Mouse (Mus musculus) lung, adult 2 months (tissue): ENCODE measurements around the gene Rsf1. TPM values are rescaled to one million over a fixed set of nuclear protein-coding genes. Genes with fewer than 3 reads are reported as not detected.
A peak's percentile ranks its signal among the peaks of the same experiment; 100 is the strongest.

Experiments
- DNase-seq: peaks from one replicate; pipeline ENCODE4 v3.0.0; 2022
- H3K4me1 ChIP-seq: fragments of 200-500 bp; 2 replicates; pipeline ENCODE4 v1.6.1; 2011; ENCODE audit warnings: low read length; ENCODE audit not compliant: control insufficient read depth, insufficient read depth
- H3K4me3 ChIP-seq: fragments of 200-500 bp; replicated peaks from 2 replicates; pipeline ENCODE3; 2011; ENCODE audit warnings: low read depth, mild to moderate bottlenecking, control low read depth, low read length; ENCODE audit errors: extremely low read depth
- CTCF ChIP-seq: fragments of 200-500 bp; IDR thresholded peaks from 2 replicates; pipeline ENCODE4 v1.5.1; 2011; ENCODE audit warnings: mild to moderate bottlenecking, low read length, control low read depth; ENCODE audit not compliant: insufficient read depth
- POLR2A ChIP-seq: fragments of 200-500 bp; IDR thresholded peaks from 2 replicates; pipeline ENCODE4 v1.6.1; 2011; ENCODE audit warnings: low read depth, mild to moderate bottlenecking, control low read depth, low read length, borderline replicate concordance; ENCODE audit errors: extremely low read depth
- WGBS: fragments of 180-500 bp; shearing (Covaris S2); methylation state at CpG from one replicate; pipeline ENCODE4 v1.1.7; 2018; 5-methylcytosine and 5-hydroxymethylcytosine counted together
- polyA plus RNA-seq: library from polyadenylated mRNA; depleted of rRNA; stranded (reverse); fragments of >200 nt; gene quantifications from 2 replicates; pipeline ENCODE4 v1.2.3, GENCODE M21; 2012; rRNA removed

Gene Rsf1
- polyA plus RNA-seq, 1 experiment: 3.2 TPM

GRCm38 (mm10) chr7:97728666-97729614 is 149.3 kb downstream of the Rsf1 start:
- H3K4me3 ChIP-seq: no peak overlapping the region
- no peak for TF ChIP-seq CTCF
- TF ChIP-seq POLR2A: no peak
- WGBS: 82% methylated on average over 14 of the region's 14 CpGs

GRCm38 (mm10) chr7:97730427-97730826 is 150.7 kb downstream of the Rsf1 start:
- DNase-seq: no peak
- Histone ChIP-seq H3K4me1 (0 out of 2 replicates have a peak, but pooled peaks cover 3% of the 10 kb centered on the region), H3K4me3 (no peak overlapping the region)
- TF ChIP-seq CTCF (no peak), POLR2A (no peak)
- 62% methylated on average over 3 of the region's 3 CpGs for WGBS

More at GRCm38 (mm10) chr7:97728666-97729614, 149.3 kb downstream of the Rsf1 start:
- DNase-seq: no peak
- no peaks in the 10 kb centered on the region for H3K4me1 ChIP-seq

- peaks cover 12% of the 10 kb centered on the region for H3K4me1 ChIP-seq
Measured at GRCm38 (mm10) chr7:97733606-97734005, 153.9 kb downstream of the Rsf1 start.

GRCm38 (mm10) chr7:97735021-97735420 is 155.3 kb downstream of the Rsf1 start:
- DNase-seq: no peak
- H3K4me1 ChIP-seq: peaks cover 12% of the 10 kb centered on the region
- no peak overlapping the region for H3K4me3 ChIP-seq
- no peak for TF ChIP-seq CTCF
- 59% methylated on average over 8 of the region's 8 CpGs for WGBS

More at GRCm38 (mm10) chr7:97733606-97734005, 153.9 kb downstream of the Rsf1 start:
- WGBS: 84% methylated on average over 5 of the region's 5 CpGs
- TF ChIP-seq POLR2A: no peak
- no peak for TF ChIP-seq CTCF
- DNase-seq: no peak
- H3K4me3 ChIP-seq: no peak overlapping the region

GRCm38 (mm10) chr7:97735886-97736420 is 156.3 kb downstream of the Rsf1 start:
- peaks cover 12% of the 10 kb centered on the region for H3K4me1 ChIP-seq
- no peak for TF ChIP-seq POLR2A
- H3K4me3 ChIP-seq: no peak overlapping the region
- DNase-seq: no peak
- 50% methylated on average over 4 of the region's 4 CpGs for WGBS

- no peak for DNase-seq
- TF ChIP-seq POLR2A: no peak
- no peak for TF ChIP-seq CTCF
- Histone ChIP-seq H3K4me1 (peaks cover 12% of the 10 kb centered on the region), H3K4me3 (peak overlapping the region; percentile 91)
- 5% methylated on average over 12 of the region's 12 CpGs for WGBS
Measured at GRCm38 (mm10) chr7:97737256-97737637, 157.6 kb downstream of the Rsf1 start.

GRCm38 (mm10) chr7:97737638-97738456 is 158.2 kb downstream of the Rsf1 start, which contains the start of gene Aqp11:
TSS of gene Aqp11 (minus strand) at chr7:97738289.
- Histone ChIP-seq H3K4me1 (peaks cover 12% of the 10 kb centered on the region), H3K4me3 (peak within 1 kb of the TSS; percentile 91)
- WGBS: under 1% methylated on average over 59 of the region's 64 CpGs
- TF ChIP-seq CTCF: no peak
- peak; percentile 55; the same call in 1 of the 2 replicates for TF ChIP-seq POLR2A
- DNase-seq: peak; percentile 83

GRCm38 (mm10) chr7:97740948-97741347 is 161.3 kb downstream of the Rsf1 start:
- 56% methylated on average over 10 of the region's 10 CpGs for WGBS
- no peak for DNase-seq
- H3K4me1 ChIP-seq: peaks cover 9% of the 10 kb centered on the region
- TF ChIP-seq CTCF (no peak), POLR2A (no peak)
- H3K4me3 ChIP-seq: no peak overlapping the region

GRCm38 (mm10) chr7:97741756-97742291 is 162.1 kb downstream of the Rsf1 start:
- 29% methylated on average over 1 of the region's 1 CpGs for WGBS
- DNase-seq: no peak
- TF ChIP-seq POLR2A (no peak), CTCF (no peak)

More at GRCm38 (mm10) chr7:97741756-97742291, 162.1 kb downstream of the Rsf1 start:
- no peak overlapping the region for H3K4me3 ChIP-seq
- H3K4me1 ChIP-seq: peaks cover 8% of the 10 kb centered on the region

Other genes starting within 250 kb of the Rsf1 start
- gene Usp35, start 247.9 kb upstream of the Rsf1 start, polyA plus RNA-seq: 5.3 and 9.2 TPM in 2 replicates
- gene Kctd21, start 247.6 kb upstream of the Rsf1 start, polyA plus RNA-seq: 7.9 and 11.5 TPM in 2 replicates
- gene Alg8, start 208.3 kb upstream of the Rsf1 start, polyA plus RNA-seq: 7.4 and 9.3 TPM in 2 replicates
- gene Ndufc2, start 179.9 kb upstream of the Rsf1 start, polyA plus RNA-seq: 134 and 135 TPM in 2 replicates
- 72.8 and 95.2 TPM in 2 replicates for gene Thrsp, start 162.2 kb upstream of the Rsf1 start, polyA plus RNA-seq
- 4.0 and 6.7 TPM in 2 replicates for gene Kctd14, start 128.6 kb upstream of the Rsf1 start, polyA plus RNA-seq
- gene Ints4, start 98.9 kb upstream of the Rsf1 start, polyA plus RNA-seq: 52.7 and 69.7 TPM in 2 replicates
- 16.9 and 25.6 TPM in 2 replicates for gene Aamdc, start 392 bp upstream of the Rsf1 start, polyA plus RNA-seq
- gene Clns1a, start 116.7 kb downstream of the Rsf1 start, polyA plus RNA-seq: 20.4 and 21.6 TPM in 2 replicates
- 5.0 and 5.4 TPM in 2 replicates for gene Aqp11, start 158.4 kb downstream of the Rsf1 start, polyA plus RNA-seq
- 7.2 and 7.5 TPM in 2 replicates for gene Pak1, start 208.7 kb downstream of the Rsf1 start, polyA plus RNA-seq